Mouse (Mus musculus): Measurements from ENCODE around the gene Anapc7. TPM values are rescaled to one million over a fixed set of nuclear protein-coding genes. Genes with fewer than 3 reads are reported as not detected.
"Not testable (repeated sequence)": the region's sequence is repeated elsewhere in the genome, so short reads cannot be mapped to it uniquely, and the experiment has no call there.

Gene Anapc7
- polyA plus RNA-seq, 1 experiment: not detected

GRCm38 (mm10) chr5:122471658-122472057, 50.2 kb downstream of the Anapc7 start:
- Histone ChIP-seq H3K4me1 (ENCODE audit: control insufficient read depth, insufficient read depth, low read length) (peaks cover 9% of the 10 kb centered on the region; the same call in 1 of the 2 replicates), H3K4me3 (ENCODE audit: insufficient read depth, low read depth, low read length) (no peak overlapping the region), H3K27ac (ENCODE audit: insufficient read depth, low read depth, low read length) (0 out of 2 replicates have a peak overlapping the region, but pooled peaks have one; percentile 64)
- no peak for TF ChIP-seq POLR2A (IDR thresholded peaks at IDR 0.05; ENCODE audit: insufficient read depth, low read depth, low read length)
- TF ChIP-seq CTCF (IDR thresholded peaks at IDR 0.05; ENCODE audit: insufficient read depth, low read depth, low read length): no peak
- 58% methylated on average over 5 of the region's 5 CpGs for whole genome bisulfite sequencing

GRCm38 (mm10) chr5:122474643-122475363, 53.3 kb downstream of the Anapc7 start:
- WGBS: 75% methylated on average over 4 of the region's 4 CpGs
- no peak for TF ChIP-seq CTCF (IDR thresholded peaks at IDR 0.05; ENCODE audit: insufficient read depth, low read depth, low read length)
- no peak for TF ChIP-seq POLR2A (IDR thresholded peaks at IDR 0.05; ENCODE audit: insufficient read depth, low read depth, low read length)
- Histone ChIP-seq H3K4me3 (ENCODE audit: insufficient read depth, low read depth, low read length) (no peak overlapping the region), H3K4me1 (ENCODE audit: control insufficient read depth, insufficient read depth, low read length) (peaks cover 3% of the 10 kb centered on the region; the same call in 1 of the 2 replicates), H3K27ac (ENCODE audit: insufficient read depth, low read depth, low read length) (no peak overlapping the region)

GRCm38 (mm10) chr5:122476078-122476477, 54.6 kb downstream of the Anapc7 start:
- 69% methylated on average over 3 of the region's 3 CpGs for WGBS
- Histone ChIP-seq H3K27ac (ENCODE audit: insufficient read depth, low read depth, low read length) (no peak overlapping the region), H3K4me3 (ENCODE audit: insufficient read depth, low read depth, low read length) (no peak overlapping the region), H3K4me1 (ENCODE audit: control insufficient read depth, insufficient read depth, low read length) (peaks cover 3% of the 10 kb centered on the region; the same call in 1 of the 2 replicates)
- TF ChIP-seq CTCF (IDR thresholded peaks at IDR 0.05; ENCODE audit: insufficient read depth, low read depth, low read length): no peak

GRCm38 (mm10) chr5:122477492-122477891, 56.0 kb downstream of the Anapc7 start:
- H3K4me1 ChIP-seq (ENCODE audit: control insufficient read depth, insufficient read depth, low read length): peaks cover 3% of the 10 kb centered on the region; the same call in 1 of the 2 replicates
- WGBS: 87% methylated on average over 3 of the region's 3 CpGs
- no peak for TF ChIP-seq CTCF (IDR thresholded peaks at IDR 0.05; ENCODE audit: insufficient read depth, low read depth, low read length)
- no peak for TF ChIP-seq POLR2A (IDR thresholded peaks at IDR 0.05; ENCODE audit: insufficient read depth, low read depth, low read length)
- H3K27ac ChIP-seq (ENCODE audit: insufficient read depth, low read depth, low read length): no peak overlapping the region
- H3K4me3 ChIP-seq (ENCODE audit: insufficient read depth, low read depth, low read length): no peak overlapping the region

- 46% methylated on average over 2 of the region's 2 CpGs for WGBS
- no peaks in the 10 kb centered on the region for H3K4me1 ChIP-seq (ENCODE audit: control insufficient read depth, insufficient read depth, low read length)
- H3K27ac ChIP-seq (ENCODE audit: insufficient read depth, low read depth, low read length): no peak overlapping the region
- H3K4me3 ChIP-seq (ENCODE audit: insufficient read depth, low read depth, low read length): no peak overlapping the region
- TF ChIP-seq POLR2A (IDR thresholded peaks at IDR 0.05; ENCODE audit: insufficient read depth, low read depth, low read length): no peak
- TF ChIP-seq CTCF (IDR thresholded peaks at IDR 0.05; ENCODE audit: insufficient read depth, low read depth, low read length): no peak
Observed at GRCm38 (mm10) chr5:122479131-122479530, 57.6 kb downstream of the Anapc7 start.

GRCm38 (mm10) chr5:122481844-122482243, 60.4 kb downstream of the Anapc7 start:
- H3K27ac ChIP-seq (ENCODE audit: insufficient read depth, low read depth, low read length): no peak overlapping the region
- H3K4me1 ChIP-seq (ENCODE audit: control insufficient read depth, insufficient read depth, low read length): no peaks in the 10 kb centered on the region
- no peak for TF ChIP-seq POLR2A (IDR thresholded peaks at IDR 0.05; ENCODE audit: insufficient read depth, low read depth, low read length)
- TF ChIP-seq CTCF (IDR thresholded peaks at IDR 0.05; ENCODE audit: insufficient read depth, low read depth, low read length): no peak
- no peak overlapping the region for H3K4me3 ChIP-seq (ENCODE audit: insufficient read depth, low read depth, low read length)
- 35% methylated on average over 5 of the region's 5 CpGs for WGBS

- H3K4me3 ChIP-seq (ENCODE audit: insufficient read depth, low read depth, low read length): no peak overlapping the region
- no peaks in the 10 kb centered on the region for H3K4me1 ChIP-seq (ENCODE audit: control insufficient read depth, insufficient read depth, low read length)
- no peak for TF ChIP-seq CTCF (IDR thresholded peaks at IDR 0.05; ENCODE audit: insufficient read depth, low read depth, low read length)
- TF ChIP-seq POLR2A (IDR thresholded peaks at IDR 0.05; ENCODE audit: insufficient read depth, low read depth, low read length): no peak
- WGBS: 80% methylated on average over 6 of the region's 6 CpGs
- H3K27ac ChIP-seq (ENCODE audit: insufficient read depth, low read depth, low read length): no peak overlapping the region
Observed at GRCm38 (mm10) chr5:122482733-122483391, 61.4 kb downstream of the Anapc7 start.

GRCm38 (mm10) chr5:122486243-122486642, 64.8 kb downstream of the Anapc7 start:
- not testable (repeated sequence) for H3K4me1 ChIP-seq (ENCODE audit: control insufficient read depth, insufficient read depth, low read length); H3K27ac ChIP-seq (ENCODE audit: insufficient read depth, low read depth, low read length); H3K4me3 ChIP-seq (ENCODE audit: insufficient read depth, low read depth, low read length)
- 79% methylated on average over 5 of the region's 5 CpGs for WGBS

- Histone ChIP-seq H3K27ac (ENCODE audit: insufficient read depth, low read depth, low read length) (no peak overlapping the region), H3K4me1 (ENCODE audit: control insufficient read depth, insufficient read depth, low read length) (no peaks in the 10 kb centered on the region), H3K4me3 (ENCODE audit: insufficient read depth, low read depth, low read length) (no peak overlapping the region)
- TF ChIP-seq POLR2A (IDR thresholded peaks at IDR 0.05; ENCODE audit: insufficient read depth, low read depth, low read length) (no peak), CTCF (IDR thresholded peaks at IDR 0.05; ENCODE audit: insufficient read depth, low read depth, low read length) (no peak)
- WGBS: 51% methylated on average over 6 of the region's 6 CpGs
Observed at GRCm38 (mm10) chr5:122487825-122488224, 66.3 kb downstream of the Anapc7 start.
